Mouse (Mus musculus) MEL (cell line): ENCODE measurements around the gene H2al2b.
"Not testable (repeated sequence)": the region's sequence is repeated elsewhere in the genome, so short reads cannot be mapped to it uniquely, and the experiment has no call there.

Source experiments
- CHD2 ChIP-seq: IDR thresholded peaks from 2 replicates; pipeline ENCODE4 v1.6.1; 2011; ENCODE audit warnings: low read length, improper control_type of control experiment
- CTCF ChIP-seq, 3 experiments: IDR thresholded peaks in 2 of 3; conservative IDR thresholded peaks in 1 of 3; 2 replicates each; pipeline ENCODE4 v1.5.1; 2011 to 2012; ENCODE audit warnings: low read length in 3 of 3, low read depth in 2 of 3, mild to moderate bottlenecking in 2 of 3, improper control_type of control experiment in 1 of 3, inconsistent platforms in 1 of 3, mixed read lengths in 1 of 3, moderate library complexity in 1 of 3; ENCODE audit not compliant: control insufficient read depth in 1 of 3, insufficient read depth in 1 of 3, poor library complexity in 1 of 3, severe bottlenecking in 1 of 3
- E2F4 ChIP-seq: IDR thresholded peaks from 2 replicates; pipeline ENCODE4 v1.6.1; 2011; ENCODE audit warnings: low read depth, low read length, improper control_type of control experiment, borderline replicate concordance
- ELF1 ChIP-seq: IDR thresholded peaks from 2 replicates; pipeline ENCODE4 v1.6.1; 2014; ENCODE audit warnings: low read depth, mild to moderate bottlenecking, inconsistent platforms, low read length, improper control_type of control experiment, moderate library complexity
- GABPA ChIP-seq: IDR thresholded peaks from 2 replicates; pipeline ENCODE4 v1.6.1; 2012; ENCODE audit warnings: low read depth, mild to moderate bottlenecking, inconsistent platforms, low read length, improper control_type of control experiment, moderate library complexity
- GATA1 ChIP-seq: IDR thresholded peaks from 2 replicates; pipeline ENCODE4 v1.6.1; 2011; ENCODE audit warnings: low read depth, low read length, improper control_type of control experiment
- KAT2A ChIP-seq: conservative IDR thresholded peaks from 2 replicates; pipeline ENCODE4 v1.6.1; 2012; ENCODE audit warnings: low read depth, low read length, improper control_type of control experiment, inconsistent platforms
- NELFE ChIP-seq: IDR thresholded peaks from 2 replicates; pipeline ENCODE4 v1.6.1; 2011; ENCODE audit warnings: low read depth, low read length, improper control_type of control experiment
- NRF1 ChIP-seq: IDR thresholded peaks from 2 replicates; pipeline ENCODE4 v1.6.1; 2014; ENCODE audit warnings: low read depth, mild to moderate bottlenecking, inconsistent platforms, low read length, improper control_type of control experiment, moderate library complexity; ENCODE audit not compliant: poor library complexity, insufficient read depth, severe bottlenecking
- POLR2A ChIP-seq, 2 experiments: IDR thresholded peaks; 2 replicates each; pipeline ENCODE4 v1.6.1; 2011 to 2012; ENCODE audit warnings: low read length in 2 of 2, mild to moderate bottlenecking in 2 of 2, control low read depth in 1 of 2, improper control_type of control experiment in 1 of 2, low read depth in 1 of 2, moderate library complexity in 1 of 2; ENCODE audit not compliant: control insufficient read depth in 1 of 2, insufficient read depth in 1 of 2, poor library complexity in 1 of 2
- RAD21 ChIP-seq: IDR thresholded peaks from 2 replicates; pipeline ENCODE4 v1.6.1; 2011; ENCODE audit warnings: mild to moderate bottlenecking, low read depth, low read length, improper control_type of control experiment
- TBP ChIP-seq: IDR thresholded peaks from 2 replicates; pipeline ENCODE4 v1.8.0; 2011; ENCODE audit warnings: low read depth, low read length, improper control_type of control experiment
- USF1 ChIP-seq: IDR thresholded peaks from 2 replicates; pipeline ENCODE4 v1.6.1; 2014; ENCODE audit warnings: low read depth, mild to moderate bottlenecking, inconsistent platforms, low read length, improper control_type of control experiment, moderate library complexity

- TF ChIP-seq CTCF (IDR thresholded peaks at IDR 0.05 in 2 of 3, conservative IDR thresholded peaks at IDR 0.05 in 1 of 3; ENCODE audit: control insufficient read depth in 1 of 3, insufficient read depth in 1 of 3, low read depth in 2 of 3, low read length in 3 of 3, poor library complexity in 1 of 3, severe bottlenecking in 1 of 3); ELF1; E2F4; POLR2A (IDR thresholded peaks at IDR 0.05; ENCODE audit: control insufficient read depth in 1 of 2, insufficient read depth in 1 of 2, low read depth in 1 of 2, low read length in 2 of 2, poor library complexity in 1 of 2); RAD21; USF1; GABPA; CHD2; KAT2A; TBP; NELFE; GATA1; NRF1: not testable (repeated sequence)
Measured at GRCm38 (mm10) chrY:2720574-2720973, at the start of gene H2al2b.
